Mouse (Mus musculus) adrenal gland, postnatal 0 days (tissue): Measurements from ENCODE around the gene Ago1. TPM values are rescaled to one million over a fixed set of nuclear protein-coding genes. Genes with fewer than 3 reads are reported as not detected.

Experiments used
- polyA plus RNA-seq: library from polyadenylated mRNA; unstranded; fragments of >200 nt; fragmentation: Nextera tagmentation; extraction: Ambion mirVana; gene quantifications from 2 replicates; pipeline ENCODE4 v1.2.1, GENCODE M21; 2015

Ago1 gene
- 2.2 and 3.3 TPM in 2 replicates for polyA plus RNA-seq

DNA sequence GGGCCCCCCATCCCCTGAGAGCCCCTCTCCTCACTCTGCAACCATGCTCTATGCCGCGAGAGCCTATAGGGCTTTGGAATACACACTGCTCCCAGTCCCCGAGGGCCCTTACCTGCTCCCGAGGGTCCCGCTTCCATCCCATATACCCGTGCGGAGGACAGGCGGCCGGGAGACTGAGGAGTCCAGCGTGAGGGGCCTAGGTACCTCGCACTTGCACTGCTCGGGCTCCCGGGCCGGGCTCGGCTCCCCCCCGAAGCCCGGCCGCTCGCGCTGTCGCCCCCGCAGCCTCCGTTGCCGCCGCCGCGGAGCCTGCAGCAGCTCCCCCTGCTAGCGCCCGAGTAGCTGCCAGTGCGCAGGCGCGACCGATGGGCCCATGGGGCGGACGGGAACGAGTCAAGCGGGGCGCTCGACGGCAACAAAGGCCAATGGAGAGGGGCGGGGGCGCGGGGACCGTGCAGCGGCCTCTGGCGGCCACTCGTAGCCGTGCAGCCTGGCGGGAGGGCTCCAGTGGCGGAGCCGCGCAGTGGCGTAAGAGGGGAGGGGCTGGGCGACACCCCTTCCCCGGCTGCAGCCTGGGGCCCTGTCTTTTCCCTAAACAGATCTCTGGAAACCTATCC is at the start of gene Ago1:
Ago1 (minus strand) TSS at position 299 of the 617 bp plus-strand sequence.

GRCm38 (mm10) chr4:126429347-126430079 is 38.9 kb downstream of the Ago1 start, which contains the start of gene Ago3:
TSS of gene Ago3 (minus strand) at chr4:126429556.

Other genes with a start within 250 kb of the Ago1 start
- 28.7 and 41.5 TPM in 2 replicates for gene Map7d1, start 212.2 kb downstream of the Ago1 start, polyA plus RNA-seq
- gene Trappc3, start 206.3 kb downstream of the Ago1 start, polyA plus RNA-seq, result 109 TPM in 2 replicates
- gene Col8a2, start 181.8 kb downstream of the Ago1 start, polyA plus RNA-seq, result 11.9 and 24.7 TPM in 2 replicates
- 52.1 and 60.8 TPM in 2 replicates for gene Adprhl2, start 146.9 kb downstream of the Ago1 start, polyA plus RNA-seq
- 5.9 and 8.6 TPM in 2 replicates for gene Tekt2, start 142.9 kb downstream of the Ago1 start, polyA plus RNA-seq
- gene Ago3, start 39.0 kb downstream of the Ago1 start, polyA plus RNA-seq, result 6.2 and 12.1 TPM in 2 replicates
- 1.1 and 1.9 TPM in 2 replicates for gene Ago4, start 64.9 kb upstream of the Ago1 start, polyA plus RNA-seq
- gene Clspn, start 88.4 kb upstream of the Ago1 start, polyA plus RNA-seq, result 7.5 and 9.7 TPM in 2 replicates
- 6.1 and 6.4 TPM in 2 replicates for gene 5730409E04Rik, start 141.2 kb upstream of the Ago1 start, polyA plus RNA-seq
- gene Psmb2, start 209.0 kb upstream of the Ago1 start, polyA plus RNA-seq, result 307 and 405 TPM in 2 replicates